Mouse (Mus musculus) NIH3T3 (cell line): ENCODE results near the gene Gstp1.
"Not testable (repeated sequence)": the region's sequence is repeated elsewhere in the genome, so short reads cannot be mapped to it uniquely, and the experiment has no call there.

ENCODE experiments used
- DNase-seq: peaks from one replicate; pipeline ENCODE4 v3.0.0-alpha.2; 2012; ENCODE audit warnings: low read depth

The Gstp1 gene

GRCm38 (mm10) chr19:4037154-4037787 is 514 bp downstream of the Gstp1 start:
- DNase-seq = not testable (repeated sequence)

- DNase-seq = peak; percentile 57
These were observed 1.3 kb downstream of the Gstp1 start for GRCm38 (mm10) chr19:4036327-4037045.

- no peak for DNase-seq
These were observed 4.0 kb downstream of the Gstp1 start for GRCm38 (mm10) chr19:4033742-4034141.

GRCm38 (mm10) chr19:4033298-4033697 is 4.5 kb downstream of the Gstp1 start:
- no peak for DNase-seq

- no peak for DNase-seq
These were observed 5.1 kb downstream of the Gstp1 start for GRCm38 (mm10) chr19:4032668-4033067.

DNA sequence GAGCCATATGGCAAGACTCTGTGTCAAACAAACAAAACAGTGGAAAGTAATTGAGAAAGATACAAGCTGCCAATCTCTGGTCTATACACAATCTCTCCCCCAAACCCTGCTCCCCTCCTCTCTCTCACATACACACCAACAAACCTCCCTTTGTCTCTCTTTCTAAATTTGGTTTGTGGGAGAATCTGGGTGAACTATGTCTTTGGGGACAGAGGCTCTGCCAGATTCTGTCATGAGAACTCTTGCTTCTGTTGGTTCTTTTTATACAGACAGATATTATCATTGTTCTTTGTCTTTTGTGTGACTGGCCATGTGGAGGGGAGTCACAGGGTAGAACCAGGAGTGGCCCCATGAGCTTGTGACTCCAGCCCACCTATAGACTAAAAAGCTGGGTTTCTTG is 10.2 kb downstream of the Gstp1 start:
- no peak for DNase-seq

DNA sequence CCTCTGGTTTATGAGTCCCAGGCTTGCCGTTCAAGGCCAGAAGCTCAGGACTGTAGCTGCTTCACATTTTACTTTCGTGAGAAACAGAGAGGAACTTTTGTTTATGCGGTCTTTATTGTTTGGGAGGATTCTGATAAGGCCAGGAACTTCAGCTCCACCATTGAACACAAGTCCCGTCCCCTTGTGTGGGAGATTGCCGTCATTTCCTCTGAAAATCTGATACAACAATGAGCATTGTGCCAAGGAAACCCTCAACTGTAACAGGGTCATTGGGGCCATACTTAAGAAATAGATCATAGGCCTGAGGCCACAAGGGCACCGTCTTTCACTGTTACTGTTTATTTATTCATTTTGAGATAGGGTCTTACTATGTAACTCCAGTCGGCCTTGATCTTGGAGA is 14.6 kb downstream of the Gstp1 start:
- DNase-seq = no peak

DNA sequence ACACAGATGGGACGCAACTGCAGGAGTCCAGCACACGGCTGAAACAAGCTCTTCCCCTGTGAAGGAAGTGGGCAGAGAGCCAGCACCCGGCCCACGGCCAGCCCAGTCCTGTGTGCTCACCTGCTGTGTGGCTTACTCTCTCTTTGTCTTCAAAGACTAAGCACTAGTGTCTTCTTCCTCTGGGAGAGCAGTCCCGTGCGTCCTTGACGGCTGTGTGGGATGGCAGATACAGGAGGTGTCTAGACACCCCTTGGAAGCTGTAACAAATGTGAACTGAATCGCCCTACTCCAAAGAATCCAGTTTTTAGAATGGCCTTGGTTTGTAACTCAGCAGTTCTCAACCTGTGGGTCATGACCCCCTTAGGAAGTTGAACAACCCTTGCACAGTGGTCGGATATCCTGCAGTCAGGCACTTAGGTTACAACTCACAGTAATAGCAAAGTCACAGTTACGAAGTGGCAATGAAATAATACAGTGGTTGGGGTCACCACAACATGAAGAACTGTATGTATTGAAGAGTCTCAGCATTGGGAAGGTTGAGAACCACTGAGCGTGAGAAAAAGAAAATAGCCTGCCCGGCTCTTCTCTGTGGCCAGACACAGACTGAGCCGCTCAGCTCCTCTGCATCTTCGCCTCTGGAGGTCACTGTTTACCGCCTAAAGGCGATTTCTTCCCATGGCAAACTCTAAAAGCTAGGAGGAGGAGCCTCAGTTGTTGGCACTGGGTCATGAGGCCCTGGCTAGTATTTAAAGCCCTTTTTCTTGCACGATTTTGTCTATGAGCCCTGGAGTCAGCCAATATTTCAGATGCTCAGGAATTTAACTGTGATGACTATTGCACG is 18.8 kb downstream of the Gstp1 start:
- peak; percentile 99 for DNase-seq

- DNase-seq = no peak
These were observed 19.7 kb downstream of the Gstp1 start for GRCm38 (mm10) chr19:4017921-4018587.

- DNase-seq = no peak
These were observed 22.1 kb downstream of the Gstp1 start for GRCm38 (mm10) chr19:4015635-4016034.

- DNase-seq = no peak
These were observed 23.0 kb downstream of the Gstp1 start for GRCm38 (mm10) chr19:4014802-4015201.

DNA sequence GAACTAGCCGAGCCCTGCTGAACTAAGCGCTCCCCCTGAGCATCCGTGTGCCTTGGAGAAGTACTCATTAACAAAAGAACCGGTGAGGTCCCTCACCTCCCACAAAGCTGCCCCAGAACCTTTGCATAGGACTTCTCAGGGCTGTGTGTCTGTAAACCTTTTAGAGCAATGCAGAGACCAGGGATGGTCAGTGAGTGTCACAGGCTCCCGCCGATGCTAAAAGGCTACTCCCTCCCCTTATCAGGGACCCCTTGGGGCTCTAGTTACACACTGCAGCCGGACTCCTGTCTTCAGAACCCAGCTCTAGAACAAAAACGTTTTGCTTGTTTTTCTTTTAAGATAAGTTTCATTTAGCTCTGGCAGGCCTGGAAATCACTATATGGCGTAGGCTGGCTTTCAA is 24.7 kb downstream of the Gstp1 start:
- DNase-seq = no peak

GRCm38 (mm10) chr19:4012432-4013022 is 25.3 kb downstream of the Gstp1 start, which contains the start of gene Ndufv1:
Gene Ndufv1, minus strand, starts transcription at chr19:4012806.
- DNase-seq = peak; percentile 100

GRCm38 (mm10) chr19:4011086-4011485 is 26.7 kb downstream of the Gstp1 start:
- no peak for DNase-seq

DNA sequence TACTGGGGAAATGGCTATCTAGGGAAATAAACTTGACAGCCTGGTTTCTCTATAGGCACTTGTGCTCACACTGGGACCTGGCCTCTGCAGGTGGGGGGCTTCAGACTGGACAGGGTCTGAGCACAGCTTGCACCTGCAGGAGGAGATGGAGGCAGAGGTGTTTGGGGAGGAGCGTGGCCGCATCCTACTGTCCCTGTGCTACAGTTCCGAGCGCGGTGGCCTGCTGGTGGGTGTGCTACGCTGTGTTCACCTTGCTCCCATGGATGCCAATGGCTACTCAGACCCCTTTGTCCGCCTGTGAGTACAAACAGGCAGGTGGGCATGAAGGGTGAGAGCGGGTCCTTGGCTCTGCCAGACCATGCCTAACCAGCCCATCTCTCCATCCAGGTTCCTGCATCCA is 31.8 kb downstream of the Gstp1 start:
- DNase-seq = no peak

DNA sequence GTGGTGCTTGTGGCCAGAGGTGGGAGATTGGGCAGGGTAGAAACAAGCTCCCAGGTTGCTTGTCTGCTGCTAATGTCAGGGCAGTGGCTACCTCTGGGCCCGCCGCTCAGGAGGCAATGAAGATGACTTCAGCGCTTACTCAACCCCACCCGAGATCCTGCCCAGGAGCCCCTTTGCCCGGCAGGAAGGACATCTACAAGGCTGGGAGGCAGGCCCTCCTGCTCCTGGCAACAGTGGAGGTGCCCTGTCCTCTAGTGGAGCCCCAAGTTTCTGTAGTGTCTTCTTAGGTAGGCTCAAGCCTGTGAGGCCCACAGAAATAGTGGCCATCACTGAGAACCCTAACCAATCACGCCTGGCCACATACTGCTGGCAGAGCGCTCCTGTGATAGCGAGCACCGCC is 32.7 kb downstream of the Gstp1 start:
- no peak for DNase-seq

DNA sequence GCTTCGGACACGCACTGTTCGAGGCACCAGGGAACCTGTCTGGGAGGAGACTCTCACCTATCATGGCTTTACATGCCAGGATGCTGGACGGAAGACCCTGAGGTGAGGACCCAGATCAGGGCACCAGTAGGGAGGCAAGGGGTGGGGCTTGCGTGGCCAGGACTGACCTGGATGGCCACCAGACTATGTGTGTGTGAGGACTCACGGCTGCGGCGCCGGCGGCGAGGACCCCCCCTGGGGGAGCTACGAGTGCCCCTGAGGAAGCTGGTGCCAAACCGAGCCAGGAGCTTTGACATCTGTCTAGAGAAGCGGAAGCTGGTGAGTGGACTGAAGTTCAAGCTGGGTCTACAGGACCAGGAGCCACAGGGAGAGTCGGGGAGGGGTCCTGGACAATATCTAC is 33.5 kb downstream of the Gstp1 start:
- no peak for DNase-seq

DNA sequence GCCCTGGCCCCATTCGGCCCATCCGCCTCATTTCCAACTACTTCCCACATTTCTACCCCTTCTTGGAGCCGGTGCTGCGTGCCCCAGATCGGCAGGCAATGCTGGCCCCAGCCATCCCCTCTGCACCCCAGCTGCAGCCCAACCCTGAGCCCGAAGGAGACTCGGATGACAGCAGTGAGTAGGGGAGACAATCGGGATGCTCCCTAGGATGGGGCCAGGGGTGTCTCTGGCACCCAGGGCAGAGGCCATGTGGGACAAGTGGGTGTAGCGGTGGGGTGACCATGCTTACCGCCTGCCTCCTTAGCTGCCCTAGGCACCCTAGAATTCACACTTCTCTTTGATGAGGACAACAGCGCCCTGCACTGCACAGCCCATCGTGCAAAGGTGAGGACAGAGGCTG is 34.1 kb downstream of the Gstp1 start:
- DNase-seq = no peak

DNA sequence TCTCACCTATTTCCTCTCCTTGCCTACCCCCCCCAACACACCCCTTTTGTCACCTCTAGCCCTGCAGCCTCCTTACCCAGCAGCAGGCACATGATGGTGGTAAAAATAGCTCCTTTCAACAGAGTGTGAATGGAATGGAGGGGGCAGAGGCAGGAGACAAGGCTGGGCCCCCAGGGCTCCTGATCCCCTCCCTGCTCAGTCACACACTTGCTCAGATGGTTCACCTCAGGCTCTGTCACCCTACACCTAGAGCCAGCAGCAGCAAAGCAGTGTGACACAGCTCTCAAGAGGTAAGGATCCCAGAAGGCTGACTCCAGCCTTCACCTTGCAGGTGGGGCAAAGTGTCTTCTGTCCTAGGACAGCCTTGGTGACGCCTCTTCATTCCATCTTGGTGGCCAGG is 34.7 kb downstream of the Gstp1 start, which contains the start of gene Doc2g:
Gene Doc2g (plus strand): TSS at position 202 of the 400 bp plus-strand sequence.
- no peak for DNase-seq

GRCm38 (mm10) chr19:4001752-4002151 is 36.0 kb downstream of the Gstp1 start:
- DNase-seq = no peak

DNA sequence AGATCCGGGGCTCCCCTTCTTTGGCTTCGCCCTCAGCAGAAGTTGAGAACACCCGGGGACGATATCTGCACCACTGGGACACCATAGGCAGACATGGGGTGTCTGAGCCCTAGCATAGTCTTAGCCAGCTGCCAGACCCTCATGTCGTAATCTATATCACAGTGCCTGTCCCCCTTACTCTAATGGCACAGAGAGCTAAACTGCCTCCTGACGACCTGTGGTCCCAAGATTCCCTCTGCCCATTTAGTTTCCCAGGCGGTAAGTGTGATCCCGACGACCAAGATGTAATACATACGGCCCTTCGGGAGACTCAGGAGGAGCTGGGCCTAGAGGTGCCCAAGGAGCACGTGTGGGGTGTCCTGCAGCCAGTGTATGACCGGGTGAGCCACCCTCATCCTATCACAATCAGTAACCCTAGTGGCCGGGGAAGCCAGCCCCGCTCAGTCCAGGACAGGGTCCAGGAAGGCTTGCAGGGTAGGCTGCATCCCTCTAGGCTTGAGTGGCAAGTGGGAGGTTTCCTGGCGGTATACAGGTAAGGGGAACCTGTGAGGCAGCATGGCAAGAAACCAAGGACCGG is 36.7 kb downstream of the Gstp1 start:
- peak; percentile 20 for DNase-seq
